Comparison of ENCODE assay signal across 13 mouse cellular contexts in the genomic region with DNA sequence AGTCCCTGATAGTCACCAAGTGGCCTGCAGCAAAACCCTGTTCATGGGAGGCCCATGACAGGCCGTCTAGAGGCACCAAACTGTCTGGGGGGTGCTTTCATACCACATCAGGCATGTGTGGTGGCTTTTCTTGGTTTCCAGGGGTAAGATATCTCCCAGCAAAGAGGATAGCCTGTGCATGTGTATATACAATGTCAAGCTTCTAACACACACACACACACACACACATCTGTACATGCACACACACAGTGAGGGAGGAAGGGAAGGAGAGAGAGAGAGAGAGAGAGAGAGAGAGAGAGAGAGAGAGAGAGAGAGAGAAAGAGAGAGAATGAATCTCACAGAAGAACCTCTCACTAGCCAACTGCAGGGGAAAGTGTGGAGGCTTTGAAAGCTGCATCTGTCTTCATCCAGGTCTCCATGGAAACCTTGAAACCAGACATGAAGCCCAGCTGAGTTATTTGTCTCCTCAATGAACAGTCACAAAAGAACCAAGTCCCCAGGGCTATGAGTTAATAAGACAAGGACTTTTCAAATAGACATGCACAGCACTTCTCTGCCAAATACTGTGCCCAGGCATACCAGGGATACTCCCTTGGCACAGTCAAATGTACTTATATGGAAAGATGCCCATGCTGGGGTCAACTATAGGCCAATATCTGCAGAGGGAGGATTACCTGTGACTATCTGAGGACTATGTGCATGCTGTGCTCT. TPM values are rescaled to one million over a fixed set of nuclear protein-coding genes. Genes with fewer than 3 reads are reported as not detected.
DNase-seq lines count a peak whose midpoint lies in the region; ATAC-seq and TF ChIP-seq lines count a peak whose summit lies in the region.
"Had no signal": no experiment of that assay in that cellular context is flagged by ENCODE, and none has a peak within 500 bp of the region (broad histone marks: within the 10 kb centered on the region; RNA-seq: fewer than 3 reads in every experiment).

No protein-coding gene starts in this region.

- no peak for TF ChIP-seq CTCF in brain, embryonic 14.5 days (IDR thresholded peaks at IDR 0.05; ENCODE audit: borderline replicate concordance, extremely low read depth, insufficient read depth, insufficient read length)

- no peaks in the 10 kb centered on the region for H3K9me3 ChIP-seq in forebrain, embryonic 16.5 days (ENCODE audit: control insufficient read depth, low read length)
- no peaks in the 10 kb centered on the region for H3K9me3 ChIP-seq in midbrain, embryonic 13.5 days
- H3K9me3 ChIP-seq: heart, embryonic 15.5 days; liver, embryonic 13.5 days had no signal

- H3K9ac ChIP-seq in forebrain, embryonic 16.5 days (replicated peaks; ENCODE audit: low read depth, low read length) = no peak overlapping the region
- H3K9ac ChIP-seq in midbrain, embryonic 13.5 days (replicated peaks) = no peak overlapping the region
- H3K9ac ChIP-seq: heart, embryonic 15.5 days; liver, embryonic 13.5 days had no signal

- no peak overlapping the region for H3K4me3 ChIP-seq in forebrain, embryonic 16.5 days (replicated peaks; ENCODE audit: low read length)
- H3K4me3 ChIP-seq in midbrain, embryonic 13.5 days (replicated peaks) = no peak overlapping the region
- H3K4me3 ChIP-seq: heart, embryonic 15.5 days; liver, embryonic 13.5 days had no signal

- H3K4me2 ChIP-seq in forebrain, embryonic 16.5 days (ENCODE audit: low read length) = no peak overlapping the region
- H3K4me2 ChIP-seq in midbrain, embryonic 13.5 days (replicated peaks) = no peak overlapping the region
- H3K4me2 ChIP-seq: heart, embryonic 15.5 days; liver, embryonic 13.5 days had no signal

- 12% methylated on average over 1 of the region's 1 CpGs for WGBS in forebrain, embryonic 16.5 days
- WGBS in midbrain, embryonic 13.5 days = 15% methylated on average over 1 of the region's 1 CpGs

- no peaks in the 10 kb centered on the region for H3K27me3 ChIP-seq in forebrain, embryonic 16.5 days (replicated peaks; ENCODE audit: control insufficient read depth, insufficient read depth, low read length)
- H3K27me3 ChIP-seq in midbrain, embryonic 13.5 days = 0 out of 2 replicates have a peak, but pooled peaks cover 2% of the 10 kb centered on the region
- H3K27me3 ChIP-seq: heart, embryonic 15.5 days; liver, embryonic 13.5 days had no signal

- no peak overlapping the region for H3K27ac ChIP-seq in forebrain, embryonic 16.5 days (ENCODE audit: low read length)
- peak overlapping the region; percentile 35; the same call in 1 of the 2 replicates for H3K27ac ChIP-seq in midbrain, embryonic 13.5 days
- H3K27ac ChIP-seq: heart, embryonic 15.5 days; liver, embryonic 13.5 days had no signal

- H3K4me1 ChIP-seq in forebrain, embryonic 16.5 days (replicated peaks; ENCODE audit: control insufficient read depth, insufficient read depth, low read length) = peaks cover 12% of the 10 kb centered on the region
- peaks cover 18% of the 10 kb centered on the region for H3K4me1 ChIP-seq in midbrain, embryonic 13.5 days (replicated peaks)
- H3K4me1 ChIP-seq: heart, embryonic 15.5 days; liver, embryonic 13.5 days had no signal

- H3K36me3 ChIP-seq in forebrain, embryonic 16.5 days (ENCODE audit: control insufficient read depth, insufficient read depth) = no peaks in the 10 kb centered on the region
- H3K36me3 ChIP-seq in midbrain, embryonic 13.5 days = no peaks in the 10 kb centered on the region
- H3K36me3 ChIP-seq: heart, embryonic 15.5 days; liver, embryonic 13.5 days had no signal

- peak; percentile 80 for ATAC-seq in forebrain, embryonic 16.5 days
- peak; percentile 83 for ATAC-seq in midbrain, embryonic 13.5 days

- DNase-seq in frontal cortex, adult 2 months (ENCODE audit: extremely low spot score in 1 of 2, low spot score in 1 of 2) = peak; percentile 33 to 56
- DNase-seq in frontal cortex, postnatal 10 days (ENCODE audit: low spot score in 2 of 2) = no peak
- DNase-seq in brain, embryonic 14.5 days (ENCODE audit: low read depth) = peak; percentile 93
- no peak for DNase-seq in kidney, postnatal 4 days
- no peak for DNase-seq in spleen, adult 18-20 months
- DNase-seq in kidney, postnatal 10 days = no peak
- DNase-seq: adrenal gland, postnatal 14 days; liver, embryonic 13.5 days had no signal

- TF ChIP-seq POLR2A in brain, embryonic 14.5 days (IDR thresholded peaks at IDR 0.05; ENCODE audit: borderline replicate concordance, extremely low read depth, insufficient read depth, insufficient read length, poor library complexity, severe bottlenecking) = no peak

RNA-seq across cellular contexts. Expression of gene Gpr26, which starts 46.9 kb away (rescaled TPM):
- 38.9 and 49.3 TPM in 2 replicates for polyA plus RNA-seq in frontal cortex, adult 2 months (2012; rRNA removed)
- polyA plus RNA-seq in brain, embryonic 14.5 days (2012; rRNA removed) = 11.4 and 12.0 TPM in 2 replicates
- 2.2 and 3.1 TPM in 2 replicates for polyA plus RNA-seq in forebrain, embryonic 16.5 days (2015; fragmentation: Nextera tagmentation; extraction: Ambion mirVana)
- 0.97 and 1.3 TPM in 2 replicates for polyA plus RNA-seq in midbrain, embryonic 13.5 days (2015; fragmentation: Nextera tagmentation; extraction: Ambion mirVana)
- polyA plus RNA-seq: C2C12; heart, embryonic 15.5 days; large intestine, adult 2 months; liver, embryonic 13.5 days had no signal

Comparison
In these comparisons a context has a peak if more than half of its experiments do, and no peak if none do; other contexts are left out.
1. DNase-seq: peak in frontal cortex, adult 2 months (2 of 2) and brain, embryonic 14.5 days (single experiment); none in frontal cortex, postnatal 10 days (0 of 2), kidney, postnatal 4 days (0 of 2), spleen, adult 18-20 months (0 of 2) and kidney, postnatal 10 days (single experiment).